Mouse (Mus musculus): ENCODE results near the gene Sdk1. TPM values are rescaled to one million over a fixed set of nuclear protein-coding genes. Genes with fewer than 3 reads are reported as not detected.

The Sdk1 gene
- polyA plus RNA-seq, 1 experiment from 2014 or later: 2.7 TPM

DNA sequence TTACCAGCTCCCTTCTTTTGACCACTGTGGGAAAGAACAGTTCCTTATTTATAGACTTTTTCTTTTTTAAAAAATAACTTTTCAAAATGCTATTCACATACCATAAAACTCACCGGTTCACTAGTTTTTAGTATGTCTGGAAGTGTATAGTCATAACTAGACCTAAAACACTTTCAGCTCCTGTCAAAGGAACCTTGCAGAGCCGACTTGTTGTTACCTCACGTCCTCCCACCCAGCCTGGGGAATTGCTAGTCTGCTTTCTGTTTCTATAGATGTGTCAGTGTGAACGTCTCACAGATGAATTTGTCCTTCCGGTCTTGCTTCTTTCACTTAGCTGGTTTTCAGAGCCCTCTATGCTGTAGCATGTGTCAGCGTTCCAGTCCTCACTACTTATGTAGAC lies 35.8 kb downstream of the Sdk1 start:
- no peak overlapping the region for H3K9ac ChIP-seq
- 84% methylated on average over 6 of the region's 6 CpGs for WGBS
- H3K27ac ChIP-seq: no peak overlapping the region
- no peaks in the 10 kb centered on the region for H3K36me3 ChIP-seq
- no peaks in the 10 kb centered on the region for H3K9me3 ChIP-seq
- H3K4me2 ChIP-seq (replicated peaks): no peak overlapping the region
- H3K27me3 ChIP-seq: no peaks in the 10 kb centered on the region
- ATAC-seq (ENCODE audit: low FRiP score, low read depth): no peak
- H3K4me3 ChIP-seq: no peak overlapping the region
- no peaks in the 10 kb centered on the region for H3K4me1 ChIP-seq

DNA sequence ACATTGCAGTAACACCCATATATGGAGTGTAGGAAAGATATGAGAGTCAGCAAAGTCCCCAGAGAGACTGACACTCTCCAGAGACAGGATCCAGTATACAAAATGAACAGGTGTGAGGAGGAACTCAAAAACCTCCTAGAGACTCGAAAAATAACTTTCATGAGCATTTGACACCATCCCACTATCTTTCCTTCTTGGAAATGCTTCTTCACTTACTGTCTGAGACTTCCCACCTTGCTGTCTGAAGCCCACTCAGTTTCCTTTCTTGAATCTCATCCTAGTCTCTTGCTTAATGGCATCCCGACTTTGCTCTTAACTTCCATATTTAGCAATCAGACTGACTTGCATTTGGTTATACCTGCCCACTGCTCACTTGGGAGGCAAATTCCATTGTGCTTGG lies 40.5 kb downstream of the Sdk1 start:
- no peaks in the 10 kb centered on the region for H3K4me1 ChIP-seq
- no peak overlapping the region for H3K27ac ChIP-seq
- WGBS: 70% methylated on average over 2 of the region's 2 CpGs
- H3K27me3 ChIP-seq: no peaks in the 10 kb centered on the region
- H3K36me3 ChIP-seq: no peaks in the 10 kb centered on the region
- no peaks in the 10 kb centered on the region for H3K9me3 ChIP-seq
- H3K4me2 ChIP-seq (replicated peaks): no peak overlapping the region
- ATAC-seq (ENCODE audit: low FRiP score, low read depth): no peak
- H3K9ac ChIP-seq: no peak overlapping the region
- H3K4me3 ChIP-seq: no peak overlapping the region

DNA sequence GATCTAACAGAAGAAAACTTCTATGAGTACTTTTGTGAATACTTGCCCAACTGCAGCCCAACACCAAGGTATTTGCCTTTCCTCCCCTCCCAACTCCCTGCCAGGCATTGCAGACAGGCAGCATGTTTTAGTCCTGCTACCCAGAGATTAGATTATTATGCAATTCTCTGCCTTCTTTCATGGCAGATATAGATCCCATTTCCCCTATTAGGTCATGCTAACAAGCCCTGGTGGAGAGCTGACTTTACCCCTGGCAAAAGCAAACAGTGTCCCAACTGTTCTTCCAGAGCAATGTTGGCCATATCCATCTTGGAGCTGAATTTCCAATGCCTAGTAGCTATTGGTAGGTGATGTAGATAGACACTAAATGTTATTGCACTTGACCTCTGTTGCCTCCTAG lies 48.3 kb downstream of the Sdk1 start:
- no peak overlapping the region for H3K4me2 ChIP-seq (replicated peaks)
- no peaks in the 10 kb centered on the region for H3K27me3 ChIP-seq
- ATAC-seq (ENCODE audit: low FRiP score, low read depth): no peak

DNA sequence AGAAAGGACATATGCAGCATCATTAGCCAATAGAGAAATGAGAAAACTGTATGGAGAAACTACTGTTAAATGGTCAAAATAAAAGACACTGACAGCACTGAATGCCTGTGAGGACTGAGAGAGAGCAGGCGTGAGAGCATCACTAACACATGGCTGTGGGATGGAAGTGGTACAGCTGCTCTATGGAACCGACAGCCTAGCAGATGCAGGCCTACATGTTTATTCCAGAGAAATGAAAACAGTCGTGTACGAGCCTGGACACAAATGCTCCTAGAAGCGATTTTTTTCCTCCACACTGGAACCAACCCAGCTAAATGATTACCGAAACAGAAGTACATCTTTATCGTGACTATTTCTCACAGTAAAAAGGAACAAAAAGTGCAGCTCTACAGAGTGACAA lies 54.0 kb downstream of the Sdk1 start:
- Histone ChIP-seq H3K36me3 (no peaks in the 10 kb centered on the region), H3K27me3 (no peaks in the 10 kb centered on the region), H3K4me1 (no peaks in the 10 kb centered on the region), H3K9ac (no peak overlapping the region), H3K4me3 (no peak overlapping the region), H3K9me3 (no peaks in the 10 kb centered on the region), H3K4me2 (replicated peaks) (no peak overlapping the region), H3K27ac (no peak overlapping the region)
- 80% methylated on average over 7 of the region's 7 CpGs for whole genome bisulfite sequencing
- no peak for ATAC-seq (ENCODE audit: low FRiP score, low read depth)

More for the DNA sequence above, 48.3 kb downstream of the Sdk1 start:
- no peaks in the 10 kb centered on the region for H3K36me3 ChIP-seq
- no peak overlapping the region for H3K9ac ChIP-seq
- no peak overlapping the region for H3K27ac ChIP-seq
- no peaks in the 10 kb centered on the region for H3K4me1 ChIP-seq
- no peak overlapping the region for H3K4me3 ChIP-seq
- H3K9me3 ChIP-seq: no peaks in the 10 kb centered on the region

DNA sequence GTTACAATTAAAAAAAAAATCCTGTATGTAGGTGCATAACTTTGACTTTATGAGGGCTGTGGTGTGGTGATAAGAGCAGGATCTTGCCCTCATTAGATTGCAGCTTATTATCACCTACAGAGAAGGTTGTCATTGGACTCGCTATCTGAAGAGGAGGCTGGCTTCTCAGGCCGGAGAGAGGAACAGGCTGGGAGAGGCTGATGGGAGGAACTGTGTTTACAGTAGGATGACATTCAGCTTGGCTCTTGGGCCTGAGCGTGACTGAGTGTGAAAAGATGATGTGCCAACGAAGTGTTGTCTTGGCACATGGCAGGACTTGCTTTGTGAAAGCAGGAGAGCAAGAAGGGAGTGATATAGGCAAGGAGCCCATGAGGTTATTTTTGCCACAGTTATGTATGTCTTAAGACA lies 61.0 kb downstream of the Sdk1 start:
- Histone ChIP-seq H3K4me3 (no peak overlapping the region), H3K9ac (no peak overlapping the region), H3K36me3 (no peaks in the 10 kb centered on the region), H3K27me3 (peaks cover 8% of the 10 kb centered on the region), H3K4me2 (replicated peaks) (no peak overlapping the region), H3K27ac (no peak overlapping the region), H3K4me1 (0 out of 2 replicates have a peak, but pooled peaks cover 4% of the 10 kb centered on the region), H3K9me3 (no peaks in the 10 kb centered on the region)
- 74% methylated on average over 4 of the region's 4 CpGs for WGBS
- ATAC-seq (ENCODE audit: low FRiP score, low read depth): no peak

GRCm38 (mm10) chr5:141303746-141304145 lies 62.5 kb downstream of the Sdk1 start:
- no peaks in the 10 kb centered on the region for H3K9me3 ChIP-seq
- no peak for ATAC-seq (ENCODE audit: low FRiP score, low read depth)
- no peak overlapping the region for H3K4me3 ChIP-seq
- no peaks in the 10 kb centered on the region for H3K36me3 ChIP-seq
- H3K27me3 ChIP-seq: peaks cover 8% of the 10 kb centered on the region
- H3K9ac ChIP-seq: no peak overlapping the region
- H3K4me2 ChIP-seq (replicated peaks): no peak overlapping the region
- 31% methylated on average over 2 of the region's 2 CpGs for WGBS
- H3K27ac ChIP-seq: no peak overlapping the region
- 0 out of 2 replicates have a peak, but pooled peaks cover 4% of the 10 kb centered on the region for H3K4me1 ChIP-seq

DNA sequence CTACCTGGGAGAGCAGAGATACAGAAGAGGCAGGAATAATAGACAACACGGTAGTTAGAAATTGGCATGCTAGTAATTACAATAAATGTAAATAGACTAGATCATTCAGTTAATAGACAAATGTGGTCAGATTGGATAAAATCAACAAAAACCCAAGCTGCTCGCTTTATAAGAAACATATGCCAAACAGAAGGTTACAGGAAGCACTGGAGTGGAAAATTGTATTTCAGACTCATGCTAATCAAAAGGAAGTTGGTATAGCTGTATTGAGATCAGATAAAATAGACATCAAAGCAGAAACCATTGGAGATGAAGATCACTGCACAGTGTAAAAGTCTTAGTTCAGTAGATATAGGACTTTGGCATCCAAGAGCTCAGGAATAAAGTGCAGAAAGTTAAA lies 63.4 kb downstream of the Sdk1 start:
- Histone ChIP-seq H3K9ac (no peak overlapping the region), H3K36me3 (no peaks in the 10 kb centered on the region), H3K4me3 (no peak overlapping the region), H3K27me3 (peaks cover 8% of the 10 kb centered on the region), H3K4me1 (0 out of 2 replicates have a peak, but pooled peaks cover 4% of the 10 kb centered on the region), H3K27ac (no peak overlapping the region), H3K4me2 (replicated peaks) (no peak overlapping the region), H3K9me3 (no peaks in the 10 kb centered on the region)
- no peak for ATAC-seq (ENCODE audit: low FRiP score, low read depth)
- WGBS: 78% methylated on average over 2 of the region's 2 CpGs

- Histone ChIP-seq H3K27ac (no peak overlapping the region), H3K4me1 (0 out of 2 replicates have a peak, but pooled peaks cover 2% of the 10 kb centered on the region), H3K9me3 (no peaks in the 10 kb centered on the region), H3K4me3 (no peak overlapping the region), H3K4me2 (replicated peaks) (no peak overlapping the region), H3K36me3 (no peaks in the 10 kb centered on the region), H3K9ac (no peak overlapping the region), H3K27me3 (no peaks in the 10 kb centered on the region; the same call in 1 of the 2 replicates)
- no peak for ATAC-seq (ENCODE audit: low FRiP score, low read depth)
- WGBS: 69% methylated on average over 1 of the region's 1 CpGs
Measured at GRCm38 (mm10) chr5:141310641-141311040, 69.4 kb downstream of the Sdk1 start.

- H3K27me3 ChIP-seq: no peaks in the 10 kb centered on the region; the same call in 1 of the 2 replicates
- 0 out of 2 replicates have a peak, but pooled peaks cover 2% of the 10 kb centered on the region for H3K4me1 ChIP-seq
- no peak overlapping the region for H3K9ac ChIP-seq
- H3K36me3 ChIP-seq: no peaks in the 10 kb centered on the region
- no peak overlapping the region for H3K27ac ChIP-seq
- WGBS: 70% methylated on average over 2 of the region's 2 CpGs
- ATAC-seq (ENCODE audit: low FRiP score, low read depth): no peak
- no peak overlapping the region for H3K4me3 ChIP-seq
- H3K4me2 ChIP-seq (replicated peaks): no peak overlapping the region
- H3K9me3 ChIP-seq: no peaks in the 10 kb centered on the region
Measured at GRCm38 (mm10) chr5:141311801-141312200, 70.5 kb downstream of the Sdk1 start.

DNA sequence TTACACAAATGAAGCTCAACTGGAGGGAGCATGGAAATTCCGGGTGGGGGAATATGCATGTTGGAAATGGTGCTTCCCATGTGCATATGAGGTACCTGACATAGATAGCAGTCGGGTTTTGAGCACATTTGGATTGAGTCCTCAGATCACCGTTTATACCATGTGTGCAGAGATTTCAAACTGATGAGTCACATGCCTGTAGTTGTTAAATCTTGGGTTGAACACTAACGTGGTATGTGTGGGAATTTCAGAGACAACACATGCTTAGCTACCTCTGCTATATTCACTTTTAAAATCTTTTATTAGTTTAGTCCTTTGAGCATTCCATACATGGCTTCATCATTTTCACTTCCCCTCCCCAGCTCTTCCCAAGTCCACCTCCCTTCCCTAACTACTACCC lies 71.0 kb downstream of the Sdk1 start:
- H3K4me3 ChIP-seq: no peak overlapping the region
- no peaks in the 10 kb centered on the region; the same call in 1 of the 2 replicates for H3K27me3 ChIP-seq
- H3K9me3 ChIP-seq: no peaks in the 10 kb centered on the region
- ATAC-seq (ENCODE audit: low FRiP score, low read depth): no peak
- no peak overlapping the region for H3K27ac ChIP-seq
- no peak overlapping the region for H3K4me2 ChIP-seq (replicated peaks)
- H3K9ac ChIP-seq: no peak overlapping the region
- WGBS: 89% methylated on average over 4 of the region's 4 CpGs
- H3K36me3 ChIP-seq: no peaks in the 10 kb centered on the region
- H3K4me1 ChIP-seq: 0 out of 2 replicates have a peak, but pooled peaks cover 5% of the 10 kb centered on the region

DNA sequence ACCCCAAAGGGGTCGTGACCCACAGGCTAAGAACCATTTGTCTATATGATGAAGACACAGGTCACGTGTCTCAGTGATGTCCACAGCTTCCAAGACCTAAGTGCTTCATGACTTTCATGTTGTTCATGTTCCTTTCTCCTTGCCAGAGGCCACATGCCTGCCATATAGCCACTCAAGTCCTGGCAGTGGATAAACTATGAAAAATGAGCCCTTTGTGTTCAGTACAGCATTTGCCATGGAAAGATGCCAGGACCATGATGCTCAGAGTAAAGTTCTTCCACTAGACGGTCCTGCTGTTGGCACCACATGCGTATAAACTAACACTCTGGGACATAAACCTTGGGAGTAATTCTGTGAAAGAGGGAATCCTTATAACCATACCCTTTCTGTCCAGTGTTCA lies 75.8 kb downstream of the Sdk1 start:
- H3K4me1 ChIP-seq: 0 out of 2 replicates have a peak, but pooled peaks cover 3% of the 10 kb centered on the region
- no peaks in the 10 kb centered on the region for H3K9me3 ChIP-seq
- WGBS: 70% methylated on average over 4 of the region's 4 CpGs

DNA sequence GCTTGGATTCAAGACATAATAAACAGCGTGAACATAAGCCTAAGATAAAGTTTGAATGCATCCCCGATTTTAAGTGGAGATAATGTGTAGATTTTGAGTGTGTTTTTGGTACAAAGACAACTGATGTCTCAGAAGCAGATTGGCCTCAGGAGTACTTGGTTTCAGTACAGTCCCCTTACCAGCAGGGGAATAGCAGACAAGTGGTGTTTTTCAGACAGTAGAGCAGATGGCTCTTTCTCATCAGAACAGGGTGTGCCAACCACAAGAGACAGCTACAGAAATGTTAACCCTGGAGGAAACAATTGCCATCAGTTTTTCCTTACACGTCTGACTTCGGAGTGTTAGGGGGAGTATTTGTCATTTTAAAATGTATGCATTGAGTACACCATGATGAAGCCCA lies 83.6 kb downstream of the Sdk1 start:
- H3K4me1 ChIP-seq: no peaks in the 10 kb centered on the region
- WGBS: 87% methylated on average over 4 of the region's 4 CpGs
- no peak overlapping the region for H3K27ac ChIP-seq
- no peaks in the 10 kb centered on the region for H3K27me3 ChIP-seq
- no peak overlapping the region for H3K9ac ChIP-seq
- no peaks in the 10 kb centered on the region for H3K36me3 ChIP-seq
- no peak for ATAC-seq (ENCODE audit: low FRiP score, low read depth)
- no peak overlapping the region for H3K4me2 ChIP-seq (replicated peaks)
- H3K4me3 ChIP-seq: no peak overlapping the region
- H3K9me3 ChIP-seq: no peaks in the 10 kb centered on the region

More for the DNA sequence above, 75.8 kb downstream of the Sdk1 start:
- Histone ChIP-seq H3K4me3 (no peak overlapping the region), H3K27ac (no peak overlapping the region), H3K36me3 (no peaks in the 10 kb centered on the region), H3K4me2 (replicated peaks) (no peak overlapping the region), H3K27me3 (no peaks in the 10 kb centered on the region), H3K9ac (no peak overlapping the region)
- no peak for ATAC-seq (ENCODE audit: low FRiP score, low read depth)

DNA sequence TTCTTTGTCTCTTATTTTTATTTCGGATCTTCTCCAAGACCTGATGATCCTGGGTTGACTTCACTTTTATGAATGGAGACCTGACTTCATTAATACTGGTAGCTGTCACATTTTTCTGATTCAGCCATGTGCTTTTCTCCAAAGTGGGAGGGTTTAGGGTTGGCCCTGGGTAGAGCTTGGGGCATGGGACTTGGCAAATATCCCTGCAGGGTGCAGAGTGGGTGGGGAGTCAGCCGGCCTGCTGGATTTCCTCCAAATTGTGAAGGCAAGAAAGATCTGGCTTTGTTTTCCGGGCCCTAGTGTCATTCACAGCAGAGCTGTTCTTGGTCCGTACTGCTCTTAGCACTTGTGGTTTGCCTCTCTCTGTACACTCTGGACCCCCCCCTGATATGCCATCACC lies 103.1 kb downstream of the Sdk1 start:
- Histone ChIP-seq H3K27ac (no peak overlapping the region), H3K4me3 (no peak overlapping the region), H3K9ac (no peak overlapping the region), H3K4me1 (peaks cover 9% of the 10 kb centered on the region), H3K36me3 (no peaks in the 10 kb centered on the region), H3K4me2 (replicated peaks) (no peak overlapping the region), H3K27me3 (no peaks in the 10 kb centered on the region), H3K9me3 (no peaks in the 10 kb centered on the region; the same call in 1 of the 2 replicates)
- ATAC-seq (ENCODE audit: low FRiP score, low read depth): no peak
- 70% methylated on average over 4 of the region's 4 CpGs for WGBS
